Mouse (Mus musculus) ES-E14 (cell line): ENCODE data around the gene Bicdl1.

Source experiments
- CHD2 ChIP-seq: IDR thresholded peaks from 2 replicates; pipeline ENCODE4 v1.6.1; 2014; ENCODE audit warnings: mild to moderate bottlenecking, low read depth, low read length, inconsistent platforms
- MAFK ChIP-seq: IDR thresholded peaks from 2 replicates; pipeline ENCODE4 v1.6.1; 2014; ENCODE audit warnings: mild to moderate bottlenecking, low read depth, low read length, inconsistent platforms; ENCODE audit not compliant: insufficient read depth
- ZC3H11A ChIP-seq: IDR thresholded peaks from 2 replicates; pipeline ENCODE4 v1.6.1; 2012; ENCODE audit warnings: low read depth, mild to moderate bottlenecking, inconsistent platforms, low read length, borderline replicate concordance

DNA sequence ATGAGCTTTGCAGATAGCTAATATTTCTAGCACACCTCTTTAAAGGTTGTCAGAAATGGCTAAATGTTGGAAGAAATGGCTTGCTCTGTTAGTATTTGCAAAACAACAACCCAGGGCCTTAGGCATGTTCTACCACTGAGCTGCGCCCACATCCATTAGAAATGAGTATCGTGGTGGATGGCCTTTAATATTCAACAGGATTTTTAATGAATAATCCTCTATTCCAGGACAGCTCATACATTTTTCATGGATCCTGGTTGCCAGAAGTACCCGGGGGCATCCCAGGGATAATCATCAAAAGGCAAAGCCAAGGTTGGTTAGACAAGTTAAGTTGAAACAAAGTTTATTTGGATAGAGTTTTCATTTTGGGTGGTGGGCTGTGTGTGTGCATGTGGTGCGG, 37.7 kb upstream of the Bicdl1 start:
- TF ChIP-seq CHD2 (no peak), MAFK (no peak), ZC3H11A (no peak)
